Mouse (Mus musculus) cerebellum, adult 11 months (tissue): ENCODE measurements at regions not wholly inside any gene's neighbourhood (a gene's known extent, or its start where the extent isn't known, plus 50 kb on each side); places are given as distances from the start of the nearest gene placed in this dataset.

Source experiments
- DNase-seq: peaks from one replicate; pipeline ENCODE4 v3.0.0; 2022

DNA sequence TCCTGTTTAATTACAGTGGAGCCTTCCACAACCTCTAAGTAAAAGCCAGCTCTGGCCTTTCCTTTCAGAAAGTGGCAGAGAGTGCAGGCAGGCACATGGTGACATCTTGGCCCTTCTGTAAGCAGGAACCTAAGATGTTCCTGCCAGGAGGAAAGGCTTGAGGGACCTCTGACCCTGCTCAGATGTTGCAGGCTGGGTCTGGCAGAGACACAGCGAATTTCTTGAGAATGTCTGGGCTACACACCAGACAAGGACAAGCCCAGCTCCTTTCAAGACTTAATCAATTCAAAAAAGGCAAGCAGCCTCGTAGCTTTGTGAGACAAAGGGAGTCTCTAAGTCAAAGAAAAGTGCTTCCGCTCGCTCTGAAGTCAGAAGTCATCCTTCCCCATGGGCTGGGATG lies 79.2 kb upstream of the 4930583I09Rik start:
- no peak for DNase-seq

DNA sequence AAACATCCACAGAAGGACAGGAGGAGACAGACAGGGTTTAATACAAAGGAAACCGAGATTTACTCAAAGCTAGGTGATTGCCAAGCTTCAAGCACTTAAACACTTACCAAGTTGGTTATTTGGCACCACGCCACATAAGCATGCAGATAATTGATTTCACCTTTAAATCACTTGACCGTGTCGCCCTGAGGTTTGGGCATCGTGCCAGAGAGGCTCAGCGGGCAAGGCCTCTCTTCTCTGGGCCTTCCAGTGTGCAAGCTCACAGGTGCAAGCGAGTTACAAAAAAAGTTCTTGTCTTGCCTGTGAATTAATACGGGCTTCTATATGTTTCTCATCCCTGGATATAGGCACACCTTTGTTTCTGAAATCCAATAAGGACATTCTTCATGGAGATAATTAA lies 78.4 kb upstream of the 4930583I09Rik start:
- no peak for DNase-seq

DNA sequence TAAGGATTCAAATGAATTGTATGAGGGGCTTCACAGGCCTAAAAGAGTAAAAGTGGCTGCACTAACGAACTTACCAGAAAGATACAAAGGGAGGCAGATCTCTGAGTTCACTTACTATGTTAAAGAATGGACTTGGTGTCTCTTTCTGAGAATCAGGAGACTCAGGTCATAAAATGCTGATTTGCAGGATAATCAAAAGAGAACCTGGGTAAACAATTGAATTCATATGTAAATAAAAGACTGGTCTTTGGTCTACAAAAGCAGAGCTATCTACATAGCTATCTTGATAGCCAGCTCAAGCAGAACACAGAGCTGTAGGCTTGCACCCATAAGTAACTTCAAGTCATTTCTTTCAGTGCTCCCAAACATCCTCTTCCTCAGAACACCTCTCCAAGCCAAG lies 72.8 kb upstream of the 4930583I09Rik start:
- no peak for DNase-seq

DNA sequence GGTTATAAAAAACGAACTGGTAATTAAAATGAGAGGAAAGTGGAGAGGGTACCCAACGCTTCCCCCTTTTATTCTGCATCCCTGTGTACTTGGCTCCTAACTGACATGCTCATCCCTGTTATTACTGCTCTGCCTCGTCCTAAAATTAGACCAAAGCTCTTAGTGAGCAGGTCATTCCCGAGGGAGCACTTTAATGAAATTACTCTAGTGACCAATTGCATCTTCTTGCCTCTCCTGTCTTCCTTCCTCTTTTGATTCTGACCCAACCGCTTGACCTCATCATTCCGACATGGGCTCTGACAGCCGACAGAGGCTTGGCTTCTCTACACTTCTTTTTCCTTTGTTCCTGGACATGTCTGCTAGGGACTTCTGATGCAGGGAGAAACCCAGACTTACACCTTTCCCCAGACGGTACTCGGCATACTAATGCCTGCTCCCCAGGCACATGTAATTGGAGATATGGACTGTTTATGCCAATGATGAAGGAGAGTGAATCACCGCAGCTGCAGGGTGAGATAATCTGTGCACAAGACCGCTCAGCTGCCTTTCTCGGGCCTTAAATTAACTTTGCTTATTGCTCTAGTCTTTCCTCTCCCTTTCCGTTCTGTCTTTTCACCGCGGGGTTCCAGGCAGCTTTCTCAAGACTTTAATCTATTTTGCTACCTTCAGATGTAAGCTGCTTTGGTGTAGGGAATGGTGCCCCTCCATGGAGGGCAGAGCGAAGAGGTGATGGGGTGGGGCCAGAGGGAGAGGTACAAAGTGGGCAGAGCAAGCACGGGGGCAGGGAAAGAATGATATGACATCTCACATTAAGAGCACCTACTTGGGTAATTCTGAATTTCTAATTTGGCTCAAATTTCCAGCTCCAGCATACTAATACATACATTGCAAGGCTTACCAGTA lies 66.1 kb upstream of the 4930583I09Rik start:
- DNase-seq, result no peak

DNA sequence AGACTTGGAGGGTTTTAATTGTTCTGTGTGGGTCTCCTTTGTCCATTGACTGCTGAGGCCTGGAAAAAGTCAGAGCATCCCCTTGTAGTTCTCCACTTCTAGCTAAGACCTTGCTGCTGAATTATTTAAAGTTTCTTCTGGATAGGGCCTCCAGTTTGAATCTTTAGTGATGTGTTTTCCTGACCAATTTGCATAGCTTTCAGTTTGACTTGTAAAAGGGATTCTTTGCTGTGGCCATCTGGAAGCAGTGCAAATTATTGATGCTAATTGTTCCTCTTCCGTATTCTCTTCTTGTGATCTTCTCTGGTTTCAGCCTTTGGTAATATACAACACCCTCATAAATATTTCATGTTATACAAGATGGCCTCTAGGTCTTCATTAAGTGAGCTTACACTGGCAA lies 61.6 kb upstream of the 4930583I09Rik start:
- DNase-seq, result no peak

DNA sequence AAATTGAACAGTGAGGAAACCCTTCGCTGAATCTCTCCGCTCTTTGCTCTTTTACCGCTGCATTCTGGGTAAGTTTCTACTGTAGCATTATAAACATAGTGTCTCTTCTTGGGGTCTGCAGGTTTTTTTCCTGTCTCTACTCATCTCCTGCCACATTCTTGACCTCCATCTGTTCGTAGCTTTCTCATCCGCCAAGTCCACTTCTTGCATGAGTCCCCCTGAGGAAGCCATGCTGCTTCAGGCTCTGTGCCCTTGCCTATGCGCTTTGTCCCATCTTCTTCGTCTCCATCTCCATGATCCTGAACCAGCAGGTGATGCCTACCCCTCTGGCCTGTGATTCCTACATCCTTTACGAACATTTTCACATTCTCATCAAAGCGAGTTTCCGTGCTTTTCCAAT lies 60.0 kb upstream of the 4930583I09Rik start:
- DNase-seq, result no peak

DNA sequence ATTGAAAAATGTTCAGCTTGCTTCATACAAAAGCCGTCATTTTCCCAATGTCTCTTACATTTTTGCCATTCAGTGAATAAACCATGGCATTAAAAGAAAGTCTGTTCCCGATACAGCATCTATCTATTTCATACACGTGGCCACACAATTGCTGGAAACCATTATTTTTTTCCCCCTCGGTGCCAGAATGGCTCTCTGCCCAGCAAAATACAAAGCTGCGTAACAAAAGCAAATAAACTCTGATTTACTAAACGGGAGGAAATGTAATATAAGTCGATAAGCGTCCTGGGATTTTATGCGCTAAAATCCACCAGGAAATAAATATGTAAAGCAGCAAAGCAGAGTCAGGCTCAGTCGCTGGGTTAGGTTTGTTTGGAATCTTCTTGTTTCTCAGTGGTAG lies 59.6 kb upstream of the 4930583I09Rik start:
- DNase-seq, result no peak

DNA sequence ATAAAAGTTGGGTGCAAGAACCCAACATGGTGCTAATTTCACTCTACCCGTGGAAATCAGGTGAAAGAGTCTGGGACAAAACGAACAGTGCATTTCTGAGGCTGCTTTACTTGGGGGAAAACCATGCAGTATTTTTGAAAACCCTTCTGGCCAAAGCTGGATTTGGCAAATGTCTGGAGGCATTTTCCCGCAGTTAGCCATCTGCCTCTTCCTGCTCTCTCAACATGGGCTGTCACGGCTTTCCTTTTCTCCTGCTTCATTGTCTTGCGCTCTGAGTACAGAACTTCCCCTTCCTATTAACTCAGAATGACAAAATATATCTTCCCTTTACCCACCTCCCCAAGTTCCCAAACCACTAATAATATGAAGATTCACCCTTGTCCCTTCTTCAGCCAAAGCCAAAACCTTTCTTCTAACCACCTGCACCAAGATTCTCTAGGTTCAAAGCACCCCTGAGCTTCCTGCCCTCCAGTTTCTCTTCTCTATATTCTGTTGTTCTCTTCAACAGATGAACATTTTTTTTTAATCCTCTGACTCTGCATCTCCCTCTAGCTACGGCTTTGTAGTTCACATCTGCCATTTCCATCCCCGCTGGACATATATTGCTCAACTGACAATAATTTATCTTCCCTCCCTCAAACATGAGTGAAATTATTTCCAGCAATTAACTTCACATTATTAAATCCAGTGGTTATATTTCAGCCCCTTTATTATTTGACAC lies 57.5 kb upstream of the 4930583I09Rik start:
- peak; percentile 63 for DNase-seq
